Mouse (Mus musculus) liver, embryonic 14.5 days (tissue): ENCODE measurements around the gene Hoxc13. TPM values are rescaled to one million over a fixed set of nuclear protein-coding genes. Genes with fewer than 3 reads are reported as not detected.

Experiments
- ATAC-seq: fragments of 200-750 bp; cut with Nextera tagmentation; 2 replicates; pipeline ENCODE4 v1.8.0; 2017; ENCODE audit warnings: moderate number of reproducible peaks, mild to moderate bottlenecking, moderate library complexity; ENCODE audit not compliant: insufficient read depth
- DNase-seq, 3 experiments: peaks; one replicate each; pipeline ENCODE4 v3.0.0-alpha.2; 2012 to 2013; ENCODE audit warnings: low read depth in 3 of 3, low spot score in 3 of 3
- H3K27ac ChIP-seq: fragments of 300-500 bp; sonication (generic); 2 replicates; pipeline ENCODE4 v1.5.1; 2014; ENCODE audit warnings: moderate library complexity, mild to moderate bottlenecking, control low read depth, inconsistent platforms
- H3K27me3 ChIP-seq: fragments of 300-500 bp; sonication (generic); 2 replicates; pipeline ENCODE4 v1.6.1; 2014; ENCODE audit warnings: mild to moderate bottlenecking, low read length, moderate library complexity; ENCODE audit not compliant: control insufficient read depth, insufficient read depth
- H3K36me3 ChIP-seq: fragments of 300-500 bp; sonication (generic); replicated peaks from 2 replicates; pipeline ENCODE4 v1.6.1; 2014; ENCODE audit warnings: low read depth; ENCODE audit not compliant: control insufficient read depth, insufficient read depth
- H3K4me1 ChIP-seq, 2 experiments: fragments of 200-500 bp in 1 of 2; fragments of 300-500 bp in 1 of 2; sonication (generic) in 1 of 2; replicated peaks; 2 replicates each; pipeline ENCODE4 v1.6.1; 2012 to 2014; ENCODE audit warnings: antibody characterized with exemption in 1 of 2, inconsistent platforms in 1 of 2, low read length in 1 of 2; ENCODE audit not compliant: control insufficient read depth in 2 of 2, insufficient read depth in 2 of 2
- H3K4me2 ChIP-seq: fragments of 300-500 bp; sonication (generic); 2 replicates; pipeline ENCODE4 v1.6.1; 2014; ENCODE audit warnings: low read depth, mild to moderate bottlenecking, control low read depth, moderate library complexity
- H3K4me3 ChIP-seq, 2 experiments: fragments of 200-500 bp in 1 of 2; fragments of 300-500 bp in 1 of 2; sonication (generic) in 1 of 2; 2 replicates each; pipeline ENCODE4 v1.5.1; 2012 to 2014; ENCODE audit warnings: low read depth in 2 of 2, low read length in 2 of 2, mild to moderate bottlenecking in 2 of 2, control low read depth in 1 of 2, inconsistent platforms in 1 of 2, moderate library complexity in 1 of 2; ENCODE audit not compliant: insufficient read depth in 1 of 2
- H3K9ac ChIP-seq: fragments of 300-500 bp; sonication (generic); replicated peaks from 2 replicates; pipeline ENCODE4 v1.6.1; 2014; ENCODE audit warnings: mild to moderate bottlenecking, control low read depth, moderate library complexity
- H3K9me3 ChIP-seq: fragments of 300-500 bp; sonication (generic); 2 replicates; pipeline ENCODE4 v1.6.1; 2016; ENCODE audit warnings: low read length, mixed read lengths; ENCODE audit not compliant: control insufficient read depth
- CTCF ChIP-seq: IDR thresholded peaks from 2 replicates; pipeline ENCODE4 v1.5.1; 2016; ENCODE audit warnings: antibody characterized with exemption, low read depth, control low read depth
- EP300 ChIP-seq: IDR thresholded peaks from 2 replicates; pipeline ENCODE4 v1.6.1; 2016; ENCODE audit warnings: antibody characterized with exemption, low read depth
- WGBS: fragments of 180-500 bp; shearing (Covaris S2); extraction: QIAGEN DNeasy Blood & Tissue Kit; methylation state at CpG from one replicate; pipeline ENCODE4 v1.1.7; 2014; ENCODE audit not compliant: insufficient replicate concordance; 5-methylcytosine and 5-hydroxymethylcytosine counted together
- polyA plus RNA-seq, 2 experiments: library from polyadenylated mRNA; depleted of rRNA in 1 of 2; stranded (reverse) in 1 of 2; unstranded in 1 of 2; fragments of >200 nt; fragmentation: Nextera tagmentation in 1 of 2; extraction: Ambion mirVana in 1 of 2; gene quantifications; 2 replicates each; pipeline versions ENCODE4 v1.2.1 to v1.2.3; 2012 to 2014

Gene Hoxc13
- polyA plus RNA-seq, 2 experiments: not detected

GRCm38 (mm10) chr15:102919336-102920180, 1.3 kb upstream of the Hoxc13 start:
- TF ChIP-seq EP300 (no peak), CTCF (no peak)
- Histone ChIP-seq H3K4me2 (no peak overlapping the region), H3K4me1 (no peaks in the 10 kb centered on the region), H3K27me3 (peaks cover 94% of the 10 kb centered on the region), H3K36me3 (no peaks in the 10 kb centered on the region), H3K9me3 (no peaks in the 10 kb centered on the region), H3K9ac (no peak overlapping the region), H3K4me3 (no peak overlapping the region), H3K27ac (no peak overlapping the region)
- no peak for DNase-seq
- 7% methylated on average over 12 of the region's 12 CpGs for WGBS
- ATAC-seq: no peak

- H3K9me3 ChIP-seq: no peaks in the 10 kb centered on the region
- no peaks in the 10 kb centered on the region for H3K36me3 ChIP-seq
- no peak overlapping the region for H3K9ac ChIP-seq
- under 1% methylated on average over 20 of the region's 20 CpGs for WGBS
- DNase-seq (no peak), ATAC-seq (no peak)
- no peaks in the 10 kb centered on the region for H3K4me1 ChIP-seq
- no peak overlapping the region for H3K4me3 ChIP-seq
- TF ChIP-seq EP300 (no peak), CTCF (no peak)
- no peak overlapping the region for H3K27ac ChIP-seq
- H3K27me3 ChIP-seq: peaks cover 94% of the 10 kb centered on the region
- no peak overlapping the region for H3K4me2 ChIP-seq
These were observed 284 bp upstream of the Hoxc13 start for GRCm38 (mm10) chr15:102920619-102921018.

- H3K27ac ChIP-seq: no peak overlapping the region
- H3K9me3 ChIP-seq: no peaks in the 10 kb centered on the region
- DNase-seq (no peak), ATAC-seq (no peak)
- WGBS: 4% methylated on average over 24 of the region's 24 CpGs
- H3K27me3 ChIP-seq: peaks cover 94% of the 10 kb centered on the region
- no peaks in the 10 kb centered on the region for H3K36me3 ChIP-seq
- no peak overlapping the region for H3K4me2 ChIP-seq
- TF ChIP-seq EP300 (no peak), CTCF (no peak)
- H3K4me3 ChIP-seq: no peak overlapping the region
- H3K9ac ChIP-seq: no peak overlapping the region
- H3K4me1 ChIP-seq: no peaks in the 10 kb centered on the region
These were observed 1.1 kb downstream of the Hoxc13 start for GRCm38 (mm10) chr15:102922012-102922362.

- H3K4me1 ChIP-seq: no peaks in the 10 kb centered on the region
- no peak overlapping the region for H3K4me3 ChIP-seq
- no peak overlapping the region for H3K27ac ChIP-seq
- no peak for DNase-seq
- H3K27me3 ChIP-seq: peaks cover 94% of the 10 kb centered on the region
- no peak overlapping the region for H3K9ac ChIP-seq
- H3K4me2 ChIP-seq: no peak overlapping the region
- no peaks in the 10 kb centered on the region for H3K9me3 ChIP-seq
- TF ChIP-seq CTCF (no peak), EP300 (no peak)
- no peaks in the 10 kb centered on the region for H3K36me3 ChIP-seq
- ATAC-seq: no peak
- 7% methylated on average over 6 of the region's 6 CpGs for WGBS
These were observed 2.0 kb downstream of the Hoxc13 start for GRCm38 (mm10) chr15:102922636-102923500.

GRCm38 (mm10) chr15:102927032-102927645, 6.2 kb downstream of the Hoxc13 start:
- ATAC-seq (no peak), DNase-seq (no peak)
- TF ChIP-seq EP300 (no peak), CTCF (no peak)
- Histone ChIP-seq H3K9me3 (no peaks in the 10 kb centered on the region), H3K9ac (no peak overlapping the region), H3K4me2 (no peak overlapping the region), H3K4me3 (no peak overlapping the region), H3K27me3 (peaks cover 92% of the 10 kb centered on the region), H3K36me3 (no peaks in the 10 kb centered on the region), H3K27ac (no peak overlapping the region), H3K4me1 (no peaks in the 10 kb centered on the region)
- 2% methylated on average over 40 of the region's 40 CpGs for WGBS
